Mouse (Mus musculus) c-Kit-positive CD71-positive TER-119-negative erythroid progenitor cells, embryonic 14.5 days (primary cell): ENCODE results near the gene Stard3nl.
A peak's percentile ranks its signal among the peaks of the same experiment; 100 is the strongest.
"Not testable (repeated sequence)": the region's sequence is repeated elsewhere in the genome, so short reads cannot be mapped to it uniquely, and the experiment has no call there.

Source experiments
- DNase-seq: peaks from one replicate; pipeline ENCODE4 v3.0.0-alpha.2; 2013; ENCODE audit warnings: low read depth

Stard3nl gene

GRCm38 (mm10) chr13:19385226-19385625, 10.4 kb downstream of the Stard3nl start:
- no peak for DNase-seq

- DNase-seq = no peak
Observed at GRCm38 (mm10) chr13:19381112-19381828, 14.3 kb downstream of the Stard3nl start.

GRCm38 (mm10) chr13:19379313-19379712, 16.3 kb downstream of the Stard3nl start:
- DNase-seq = no peak

GRCm38 (mm10) chr13:19372133-19372729, 23.4 kb downstream of the Stard3nl start:
- DNase-seq = no peak

- DNase-seq = no peak
Observed at GRCm38 (mm10) chr13:19368817-19369216, 26.8 kb downstream of the Stard3nl start.

- no peak for DNase-seq
Observed at GRCm38 (mm10) chr13:19367536-19367935, 28.1 kb downstream of the Stard3nl start.

- DNase-seq = no peak
Observed at GRCm38 (mm10) chr13:19366866-19367265, 28.7 kb downstream of the Stard3nl start.

- DNase-seq = peak; percentile 56
Observed at GRCm38 (mm10) chr13:19365596-19365995, 30.0 kb downstream of the Stard3nl start.

GRCm38 (mm10) chr13:19364245-19364772, 31.3 kb downstream of the Stard3nl start:
- DNase-seq = peak; percentile 63

GRCm38 (mm10) chr13:19362358-19362757, 33.2 kb downstream of the Stard3nl start:
- DNase-seq = no peak

GRCm38 (mm10) chr13:19358027-19358426, 37.6 kb downstream of the Stard3nl start:
- DNase-seq = no peak

GRCm38 (mm10) chr13:19357301-19357700, 38.3 kb downstream of the Stard3nl start:
- DNase-seq = no peak

- DNase-seq = no peak
Observed at GRCm38 (mm10) chr13:19356720-19357119, 38.9 kb downstream of the Stard3nl start.

GRCm38 (mm10) chr13:19356120-19356519, 39.5 kb downstream of the Stard3nl start:
- no peak for DNase-seq

GRCm38 (mm10) chr13:19352795-19353194, 42.8 kb downstream of the Stard3nl start:
- no peak for DNase-seq

- not testable (repeated sequence) for DNase-seq
Observed at GRCm38 (mm10) chr13:19340356-19340755, 55.2 kb downstream of the Stard3nl start.

GRCm38 (mm10) chr13:19336310-19336709, 59.3 kb downstream of the Stard3nl start:
- DNase-seq = not testable (repeated sequence)
